Mouse (Mus musculus) kidney, postnatal 25 days (tissue): ENCODE results near the gene Tmem179.
A peak's percentile ranks its signal among the peaks of the same experiment; 100 is the strongest.

Source experiments
- DNase-seq, 2 experiments: peaks; one replicate each; pipeline ENCODE4 v3.0.0; 2021; ENCODE audit warnings: mixed read lengths in 2 of 2

Tmem179 gene

DNA sequence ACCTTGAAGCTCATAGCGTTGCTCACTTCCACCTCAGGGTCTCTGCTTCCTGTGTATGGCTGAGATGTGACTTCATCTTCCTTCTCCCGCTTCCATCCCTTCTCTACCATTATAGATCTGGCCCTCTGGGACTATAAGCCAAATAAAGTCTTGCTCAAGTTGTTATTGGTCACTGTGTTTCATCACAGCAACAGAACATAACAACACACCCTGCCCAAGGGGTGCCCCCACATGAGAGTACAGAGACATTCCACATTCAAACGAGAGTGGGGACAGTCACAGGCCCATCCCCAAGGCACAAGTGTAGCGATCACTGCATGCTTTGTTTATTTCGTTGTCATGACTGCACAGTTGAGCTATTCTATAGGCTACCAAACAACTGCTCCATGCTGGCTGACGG, 20.7 kb upstream of the Tmem179 start:
- no peak for DNase-seq

DNA sequence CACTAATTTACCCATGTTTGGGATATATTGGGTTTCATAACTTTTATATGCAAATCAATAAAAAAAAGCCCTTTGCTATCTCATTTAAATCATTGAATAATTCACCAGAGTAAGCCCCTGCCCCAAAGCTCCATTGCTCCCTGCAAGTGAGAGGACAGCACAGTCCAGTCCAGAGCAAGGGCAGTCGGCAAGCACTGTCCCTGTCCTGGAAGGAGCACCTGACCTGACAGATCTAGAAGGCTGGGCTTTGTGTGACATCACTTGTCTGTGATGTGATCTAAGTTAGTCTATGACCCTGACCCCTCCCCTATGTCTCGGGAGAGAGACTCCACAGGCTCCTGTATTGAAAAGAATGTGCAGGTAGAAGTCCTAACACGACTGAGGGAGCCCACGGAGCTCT, 17.2 kb upstream of the Tmem179 start:
- no peak for DNase-seq

DNA sequence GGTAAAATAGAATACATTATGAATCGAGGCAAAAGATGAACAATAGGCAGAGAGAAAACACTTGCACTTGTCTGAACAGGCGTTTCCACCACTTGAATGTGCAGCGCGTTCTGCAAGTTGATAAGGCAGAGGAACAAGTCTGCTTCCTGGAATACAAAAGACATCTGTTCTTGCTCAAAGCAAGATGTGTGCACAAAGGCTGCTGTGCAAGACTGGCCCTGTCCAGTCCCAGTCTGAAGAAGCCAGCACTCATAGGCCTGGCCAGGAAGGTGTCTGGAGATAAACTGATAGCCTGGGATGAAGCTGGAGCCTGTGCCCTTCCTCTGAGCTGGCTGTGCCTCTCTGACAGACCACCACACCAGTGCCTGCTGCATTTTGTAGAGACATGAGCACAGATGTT, 1.6 kb upstream of the Tmem179 start:
- no peak for DNase-seq

DNA sequence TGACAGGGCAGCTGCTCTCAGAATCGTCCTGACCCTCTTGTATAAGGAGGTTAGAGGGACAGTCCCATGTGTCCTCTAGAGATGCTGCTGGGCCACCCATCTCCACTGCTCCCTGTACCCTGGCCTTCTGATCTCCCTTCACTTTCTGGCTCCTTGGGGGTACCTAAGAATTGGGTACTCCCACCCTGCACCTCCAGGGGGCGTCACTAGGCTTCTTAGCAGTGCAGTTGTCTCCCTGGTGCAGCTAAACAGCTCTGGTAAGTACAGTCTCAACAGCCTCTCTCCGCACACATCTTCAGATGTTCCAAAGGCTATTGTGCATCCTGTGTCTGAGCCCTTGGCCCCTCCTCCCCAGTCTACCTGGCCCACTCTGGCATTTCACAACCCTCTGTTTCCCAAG, 1.6 kb downstream of the Tmem179 start:
- no peak for DNase-seq

GRCm38 (mm10) chr12:112510733-112511372, 5.7 kb downstream of the Tmem179 start:
- DNase-seq = peak in 1 of 2 experiments; percentile 28

DNA sequence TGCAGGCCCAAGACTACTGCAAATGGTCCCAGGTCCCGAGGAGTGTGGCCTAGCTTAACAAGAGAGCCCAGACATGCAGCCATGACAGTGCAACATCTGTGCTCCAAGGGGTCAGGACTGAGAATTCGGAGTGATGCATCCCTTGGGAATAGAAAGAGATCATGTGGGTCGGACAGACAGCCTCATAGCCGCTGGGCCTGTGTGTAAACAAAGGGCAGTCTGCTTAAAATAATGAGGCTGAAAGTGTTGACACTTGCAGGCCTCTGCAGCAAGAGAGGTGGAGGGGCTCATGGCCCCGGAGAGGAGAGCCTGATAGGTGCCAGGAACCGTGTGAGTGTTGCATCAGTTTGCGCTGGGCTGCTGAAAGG, 6.2 kb downstream of the Tmem179 start:
- no peak for DNase-seq

GRCm38 (mm10) chr12:112507984-112508383, 8.6 kb downstream of the Tmem179 start:
- DNase-seq = no peak

- DNase-seq = no peak
These were observed 9.3 kb downstream of the Tmem179 start for GRCm38 (mm10) chr12:112507264-112507663.

GRCm38 (mm10) chr12:112506267-112506666, 10.3 kb downstream of the Tmem179 start:
- DNase-seq = no peak

GRCm38 (mm10) chr12:112503003-112503771, 13.4 kb downstream of the Tmem179 start:
- DNase-seq = peak in 1 of 2 experiments; percentile 44

DNA sequence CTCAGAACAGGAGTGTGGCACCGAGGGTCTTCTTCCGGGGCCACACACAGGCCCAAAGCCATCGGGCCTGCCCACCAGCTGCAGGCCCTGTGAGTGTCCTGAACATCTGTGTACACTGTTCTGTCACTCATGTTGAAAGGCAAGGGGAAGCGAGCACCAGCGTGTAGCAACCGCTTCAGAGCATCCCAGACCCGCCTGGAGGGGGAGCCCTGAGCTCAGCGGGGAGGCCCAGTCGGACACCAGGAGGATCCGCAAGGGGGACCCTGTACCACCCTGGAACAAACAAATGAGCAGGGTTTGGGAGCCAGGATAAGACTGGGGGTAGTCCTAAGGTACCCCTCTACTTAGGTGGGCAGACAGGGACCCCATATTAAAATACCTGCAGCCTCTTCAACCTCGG, 17.9 kb downstream of the Tmem179 start:
- DNase-seq = peak; percentile 54 to 57

DNA sequence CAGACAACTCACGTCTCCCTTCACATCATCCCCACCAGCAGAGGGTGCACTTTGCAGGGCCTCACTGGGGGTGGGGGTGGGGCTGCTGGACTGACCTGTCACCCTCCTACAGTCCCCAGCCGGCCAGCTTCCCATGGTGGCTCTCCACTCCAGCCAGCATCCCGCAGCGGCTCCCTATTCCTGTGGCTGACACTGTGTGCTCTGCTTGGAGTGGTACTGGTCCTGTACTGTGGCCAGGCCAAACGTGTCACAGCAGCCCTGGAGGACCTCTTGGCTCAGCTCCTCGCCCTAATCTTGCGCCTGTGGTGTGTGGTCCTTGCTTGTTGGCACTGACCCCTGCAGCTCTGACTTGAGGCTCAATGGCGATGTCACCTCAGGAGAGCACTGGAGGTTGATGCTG, 18.8 kb downstream of the Tmem179 start:
- DNase-seq = no peak

- no peak for DNase-seq
These were observed 20.4 kb downstream of the Tmem179 start for GRCm38 (mm10) chr12:112496136-112496535.

DNA sequence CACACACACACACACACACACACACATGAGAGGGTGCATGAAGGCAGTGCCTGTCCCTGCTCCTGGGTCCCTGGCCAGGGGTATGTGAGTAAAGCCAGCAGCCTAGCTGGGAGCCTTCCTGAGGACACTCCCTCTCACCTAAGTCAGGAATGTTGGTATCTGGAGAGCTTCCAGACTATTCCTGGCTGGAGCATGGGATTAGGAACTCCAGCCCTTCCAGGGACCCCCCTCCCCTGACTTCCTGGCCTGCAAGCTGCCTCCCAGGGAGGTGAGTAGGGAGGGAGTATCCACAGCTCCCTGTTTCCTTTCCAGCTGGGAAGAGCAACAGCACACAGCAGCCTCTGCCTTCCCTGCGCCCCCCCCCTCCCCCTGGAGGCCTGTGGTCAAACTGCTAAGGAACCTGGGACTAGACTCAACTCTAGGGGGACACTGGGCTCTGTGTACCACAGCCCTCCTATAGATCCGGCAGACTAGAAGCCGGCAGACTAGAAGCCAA, 26.1 kb downstream of the Tmem179 start:
- peak; percentile 78 to 89 for DNase-seq

GRCm38 (mm10) chr12:112489535-112489934, 27.0 kb downstream of the Tmem179 start:
- DNase-seq = no peak

DNA sequence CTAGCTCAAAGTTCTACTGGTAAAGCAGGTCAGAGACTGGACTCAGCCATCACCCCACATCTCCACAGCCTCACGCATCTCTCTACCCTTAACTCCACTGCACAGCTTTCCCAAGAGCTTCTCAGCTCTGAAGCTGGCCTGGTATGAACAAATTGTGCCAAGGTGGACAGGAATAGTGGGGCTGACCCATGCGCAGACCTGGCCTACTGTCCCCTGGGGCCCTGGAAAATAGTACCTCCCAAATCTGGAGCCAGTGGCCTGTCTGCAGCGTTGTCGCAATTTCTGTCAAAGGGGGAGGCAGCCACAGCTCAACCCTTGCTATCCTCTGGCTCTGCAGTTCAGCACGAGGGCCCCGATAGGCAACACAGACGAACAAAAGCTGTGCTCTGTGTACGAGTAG, 27.4 kb downstream of the Tmem179 start, which contains the start of gene A530016L24Rik:
A530016L24Rik (plus strand) TSS at position 315 of the 400 bp plus-strand sequence.
- DNase-seq = no peak

- DNase-seq = peak; percentile 87 to 94
These were observed 42.8 kb downstream of the Tmem179 start for GRCm38 (mm10) chr12:112473777-112474176.

DNA sequence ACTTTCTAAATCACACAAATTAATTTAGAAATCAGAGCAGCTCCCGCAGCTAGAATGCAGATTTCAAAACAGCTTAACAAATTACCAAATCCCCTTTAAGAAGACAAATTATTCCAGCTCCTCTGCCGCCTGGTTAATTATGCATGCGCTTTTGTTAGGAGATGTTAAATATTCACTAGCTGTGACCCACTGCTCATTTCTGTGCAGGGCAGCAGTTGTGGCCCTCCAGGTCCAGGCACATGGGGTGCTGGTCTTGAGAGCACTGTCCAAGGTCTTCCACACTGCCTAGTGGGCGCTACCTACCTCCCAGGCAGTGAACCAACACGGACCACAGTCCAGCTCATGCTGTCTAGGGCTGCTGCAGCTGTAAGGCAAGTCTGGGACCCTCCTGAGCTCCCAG, 46.3 kb downstream of the Tmem179 start:
- DNase-seq = peak; percentile 35 to 79

- DNase-seq = no peak
These were observed 47.2 kb downstream of the Tmem179 start for GRCm38 (mm10) chr12:112469393-112469792.

- DNase-seq = no peak
These were observed 49.2 kb downstream of the Tmem179 start for GRCm38 (mm10) chr12:112467387-112467786.

DNA sequence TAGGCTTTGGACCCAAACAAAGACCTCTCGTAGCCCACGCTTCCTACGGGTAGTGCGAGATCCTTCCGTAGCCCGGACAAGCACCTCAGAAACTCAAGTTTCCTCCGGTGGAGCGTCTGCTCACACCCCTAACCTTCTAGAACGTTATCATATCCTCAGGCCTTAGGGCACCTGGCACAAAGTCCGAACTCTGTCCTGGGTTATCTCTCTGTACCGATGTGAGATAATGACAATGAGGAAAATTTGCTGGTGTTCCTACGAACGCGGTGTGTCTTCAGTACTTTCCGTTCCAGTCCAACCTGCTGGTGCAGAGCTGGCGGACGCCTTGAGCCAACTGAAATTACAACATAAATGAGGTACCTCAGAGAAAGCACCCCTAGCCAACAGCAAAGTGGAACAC, 50.6 kb downstream of the Tmem179 start:
- no peak for DNase-seq

DNA sequence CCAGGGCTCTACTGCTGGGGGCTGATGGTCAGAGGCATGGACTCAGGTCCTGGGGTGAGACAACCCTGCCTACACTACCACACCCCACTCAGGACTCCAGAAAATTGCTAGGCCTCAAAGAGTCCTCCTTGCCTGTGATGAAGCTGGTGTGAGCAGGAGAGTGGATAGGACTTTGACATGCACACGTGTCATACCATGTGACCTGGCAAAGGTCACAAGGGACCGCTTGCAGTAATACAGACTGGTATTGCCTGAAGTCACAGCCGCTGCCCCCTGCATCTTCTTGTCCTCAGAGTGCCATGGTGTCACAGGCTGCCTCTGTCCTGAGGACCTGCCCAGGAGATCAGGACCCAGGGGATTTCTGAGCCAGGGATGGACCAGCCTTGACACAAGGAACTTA, 52.0 kb downstream of the Tmem179 start:
- peak in 1 of 2 experiments; percentile 57 for DNase-seq

DNA sequence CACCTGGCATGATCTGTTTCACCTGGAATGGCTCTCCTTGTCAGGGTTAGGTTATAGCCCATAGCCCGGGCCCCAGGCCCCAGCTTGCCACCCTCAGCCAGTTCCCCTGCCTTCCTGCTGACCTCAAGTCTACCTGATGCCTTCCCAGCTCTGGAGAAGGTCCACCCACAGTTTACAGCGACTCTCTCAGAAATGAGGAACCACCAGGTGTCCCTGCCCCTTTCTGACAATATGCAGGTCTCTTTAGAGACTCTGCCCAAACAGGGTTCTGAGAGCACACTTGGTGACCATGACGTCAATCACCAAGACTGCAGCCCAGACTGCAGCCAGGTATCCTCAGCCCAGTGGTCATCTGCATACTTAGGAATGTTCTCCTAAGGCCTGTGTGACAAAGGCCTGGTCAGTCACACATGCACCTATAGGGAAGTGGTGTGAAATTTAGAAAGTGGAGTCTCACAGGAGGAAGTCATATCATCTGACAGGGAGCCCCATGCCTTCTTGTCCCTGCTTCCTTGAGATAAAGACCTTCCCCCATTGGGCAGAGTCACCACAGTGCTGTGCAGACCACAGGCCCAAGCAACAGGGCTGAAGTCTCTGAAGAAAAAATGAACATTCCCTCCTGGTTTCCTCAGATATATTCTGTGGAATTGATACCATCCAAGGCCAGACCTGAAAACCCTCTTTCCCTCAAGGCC, 52.6 kb downstream of the Tmem179 start:
- DNase-seq = no peak

GRCm38 (mm10) chr12:112463209-112463608, 53.3 kb downstream of the Tmem179 start:
- DNase-seq = no peak
